Mouse (Mus musculus) spleen, adult 2 months (tissue): ENCODE data around the gene Prim1.

Source experiments
- CTCF ChIP-seq: fragments of 200-500 bp; IDR thresholded peaks from 2 replicates; pipeline ENCODE4 v1.5.1; 2011; ENCODE audit warnings: mild to moderate bottlenecking, inconsistent platforms; ENCODE audit not compliant: insufficient read depth, insufficient read length, insufficient replicate concordance; ENCODE audit errors: extremely low read depth
- POLR2A ChIP-seq: fragments of 200-500 bp; IDR thresholded peaks from 2 replicates; pipeline ENCODE4 v1.6.1; 2011; ENCODE audit warnings: low read depth, low read length, inconsistent platforms

DNA sequence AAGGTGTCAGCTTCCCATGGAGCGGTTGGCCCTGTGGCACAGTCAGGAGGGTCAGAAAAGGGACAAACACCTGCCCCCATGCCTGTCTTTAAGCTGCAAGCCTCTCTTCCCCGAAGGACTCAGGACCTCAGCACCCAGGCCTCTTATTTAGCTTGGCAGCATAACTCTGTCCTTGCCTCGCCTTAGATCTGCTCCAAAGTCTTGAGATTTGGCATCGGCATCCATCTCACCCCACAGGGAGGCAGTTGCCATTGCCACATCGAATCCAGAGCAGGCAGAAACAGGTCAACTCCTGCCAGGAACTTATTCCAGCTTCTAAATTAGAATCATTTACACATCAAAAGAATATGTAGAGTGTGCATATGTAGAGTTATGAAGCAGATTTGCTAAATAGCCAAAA is 30.3 kb upstream of the Prim1 start:
- TF ChIP-seq POLR2A (no peak), CTCF (no peak)
